Mouse (Mus musculus): ENCODE data around the gene Grik1.

DNA sequence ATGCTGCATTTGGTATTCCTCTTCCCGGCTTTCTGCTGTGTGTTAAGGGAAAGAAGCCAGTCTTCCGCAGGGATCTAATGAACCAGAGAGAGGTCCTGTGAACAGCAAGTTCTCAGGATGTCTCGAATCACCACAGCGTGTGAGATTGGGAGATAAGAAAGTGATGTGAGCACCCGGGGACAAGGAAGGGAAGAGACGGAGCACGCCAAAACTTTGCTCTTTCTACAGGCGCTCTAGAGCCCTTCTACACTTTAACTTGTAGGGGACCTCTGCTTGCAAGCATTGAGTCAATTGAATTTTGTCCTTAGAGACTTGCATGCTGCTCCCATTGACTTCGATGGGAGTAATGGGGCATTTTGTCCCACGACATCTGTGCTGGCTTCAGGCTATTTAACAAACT lies 241.9 kb downstream of the Grik1 start:
- TF ChIP-seq CTCF (IDR thresholded peaks at IDR 0.05; ENCODE audit: control insufficient read depth, insufficient read depth, insufficient read length), result no peak
- no peak for TF ChIP-seq MAX (IDR thresholded peaks at IDR 0.05)
- TF ChIP-seq MYOD1 (IDR thresholded peaks at IDR 0.05; ENCODE audit: control insufficient read depth, insufficient read length, low read depth), result no peak
- TF ChIP-seq CEBPB (IDR thresholded peaks at IDR 0.05; ENCODE audit: low read depth), result no peak
- no peak for TF ChIP-seq USF1 (IDR thresholded peaks at IDR 0.05; ENCODE audit: low read depth)
- no peak for TF ChIP-seq FOSL1 (IDR thresholded peaks at IDR 0.05; ENCODE audit: insufficient read depth, low read length, poor library complexity, severe bottlenecking)
